Mouse (Mus musculus): ENCODE data around the gene Pgk1. TPM values are rescaled to one million over a fixed set of nuclear protein-coding genes. Genes with fewer than 3 reads are reported as not detected.
A peak's percentile ranks its signal among the peaks of the same experiment; 100 is the strongest.
"Not testable (repeated sequence)": the region's sequence is repeated elsewhere in the genome, so short reads cannot be mapped to it uniquely, and the experiment has no call there.

Gene Pgk1
- 100 to 1,000 TPM; 274 to 441 TPM for total RNA-seq (2021)
- polyA plus RNA-seq (2012; rRNA removed) = 27.1 and 27.4 TPM in 2 replicates
- long read RNA-seq, transcript Pgk1-201 (11 exons, 1,825 nt) = major isoform, 290 of 310 reads
- long read RNA-seq, partial matches to known transcripts = 19 of 310 reads
- long read RNA-seq, other reads (novel, unspliced or antisense) = 1 of 310 reads

DNA sequence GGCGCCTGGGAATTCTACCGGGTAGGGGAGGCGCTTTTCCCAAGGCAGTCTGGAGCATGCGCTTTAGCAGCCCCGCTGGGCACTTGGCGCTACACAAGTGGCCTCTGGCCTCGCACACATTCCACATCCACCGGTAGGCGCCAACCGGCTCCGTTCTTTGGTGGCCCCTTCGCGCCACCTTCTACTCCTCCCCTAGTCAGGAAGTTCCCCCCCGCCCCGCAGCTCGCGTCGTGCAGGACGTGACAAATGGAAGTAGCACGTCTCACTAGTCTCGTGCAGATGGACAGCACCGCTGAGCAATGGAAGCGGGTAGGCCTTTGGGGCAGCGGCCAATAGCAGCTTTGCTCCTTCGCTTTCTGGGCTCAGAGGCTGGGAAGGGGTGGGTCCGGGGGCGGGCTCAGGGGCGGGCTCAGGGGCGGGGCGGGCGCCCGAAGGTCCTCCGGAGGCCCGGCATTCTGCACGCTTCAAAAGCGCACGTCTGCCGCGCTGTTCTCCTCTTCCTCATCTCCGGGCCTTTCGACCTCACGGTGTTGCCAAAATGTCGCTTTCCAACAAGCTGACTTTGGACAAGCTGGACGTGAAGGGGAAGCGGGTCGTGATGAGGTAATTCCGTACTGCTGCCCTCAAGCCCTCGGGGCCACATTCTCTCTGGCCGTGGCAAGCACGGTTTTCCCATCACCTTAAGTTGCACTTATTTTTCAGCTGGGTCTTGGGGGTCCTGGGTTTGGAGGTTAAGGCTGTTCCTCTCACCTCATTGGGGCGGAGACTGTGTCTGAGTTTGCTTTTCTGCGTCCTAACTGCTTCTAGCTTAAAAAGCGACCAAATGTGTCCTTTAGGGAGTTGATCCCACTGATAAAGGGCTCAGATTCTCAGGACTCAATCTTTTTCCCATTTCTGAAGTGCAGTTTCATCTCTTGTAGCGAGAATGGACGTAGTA is at the start of gene Pgk1:
Gene Pgk1, plus strand, starts transcription at position 388 of the 937 bp plus-strand sequence.
- DNase-seq = peak; percentile 91

DNA sequence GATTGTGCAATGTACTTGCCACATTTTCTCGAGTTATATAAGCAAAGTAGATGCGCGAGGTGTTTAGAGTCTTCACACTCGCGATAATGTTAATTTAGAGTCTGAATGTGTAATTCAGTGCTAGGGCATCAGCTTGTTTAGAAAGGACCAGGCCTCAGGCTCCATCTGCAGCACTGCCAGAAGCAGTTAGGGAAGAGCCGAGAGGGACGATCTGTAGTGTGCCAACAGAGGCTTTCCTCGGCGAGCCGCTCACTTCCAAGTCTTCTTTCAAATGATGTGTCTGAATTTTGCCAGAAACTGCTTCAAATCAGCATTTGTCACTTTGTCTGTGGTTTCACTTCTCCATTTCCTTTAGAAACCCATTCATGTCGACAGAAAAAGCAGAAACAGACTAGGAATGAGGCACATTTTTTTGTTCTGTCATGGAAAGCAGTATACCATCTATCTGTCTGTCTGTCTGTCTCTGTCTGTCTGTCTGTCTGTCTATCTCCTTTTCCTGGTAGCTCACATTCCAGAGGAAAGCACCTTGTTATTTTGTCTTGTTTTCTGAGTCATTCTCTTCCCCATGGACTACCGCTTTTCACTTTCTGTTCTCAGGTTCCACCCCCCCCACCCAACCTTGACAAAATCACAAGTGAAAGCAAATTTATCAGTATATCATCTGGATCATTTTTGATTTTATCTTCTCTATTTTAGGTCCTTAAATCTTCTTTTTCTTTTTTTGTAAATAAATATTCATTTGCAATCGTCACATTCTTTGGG is 47.4 kb upstream of the Pgk1 start:
- no peak for DNase-seq

- no peak for DNase-seq
Measured at GRCm38 (mm10) chrX:106142936-106143335, 44.0 kb upstream of the Pgk1 start, which contains the start of gene Tlr13. Gene Tlr13 (plus strand): TSS chrX:106143204.

DNA sequence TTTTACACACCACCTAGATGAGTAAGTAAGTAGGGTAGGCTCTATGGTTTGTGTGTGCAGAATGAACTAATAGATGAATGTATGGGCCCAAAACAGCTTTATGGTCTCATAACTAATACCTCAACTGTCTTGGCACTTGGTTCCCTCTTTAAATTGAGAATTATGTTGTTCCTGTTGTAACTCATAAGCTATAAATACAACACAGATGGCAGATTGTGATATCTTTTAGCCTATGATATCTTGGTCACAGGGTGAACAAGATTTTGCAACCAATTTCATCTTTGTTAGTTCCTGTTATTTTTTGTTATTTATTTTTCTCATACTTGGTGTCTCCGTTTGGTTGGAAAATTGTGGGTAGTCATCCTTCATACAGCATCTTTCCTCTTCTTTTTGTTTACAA is 38.7 kb upstream of the Pgk1 start:
- no peak for DNase-seq

DNA sequence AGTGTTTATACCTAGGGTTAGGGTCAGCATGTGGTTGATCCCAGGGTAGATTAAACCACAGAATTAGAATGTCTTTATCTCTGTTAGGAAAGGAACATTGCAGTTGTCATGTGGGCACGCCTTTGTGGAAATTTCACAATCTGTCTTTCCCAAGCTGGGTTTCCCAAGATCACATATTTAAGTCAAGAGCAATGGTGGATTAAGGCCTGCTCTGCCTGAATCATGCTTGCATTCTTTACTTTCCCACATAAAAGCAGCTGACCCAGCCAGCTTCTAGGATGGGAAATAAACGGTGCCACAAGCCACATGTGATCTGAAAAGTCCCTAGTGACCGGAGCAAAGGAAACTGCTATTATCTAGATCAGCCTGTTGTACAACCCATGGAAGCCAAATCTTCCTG is 37.4 kb upstream of the Pgk1 start:
- no peak for DNase-seq

DNA sequence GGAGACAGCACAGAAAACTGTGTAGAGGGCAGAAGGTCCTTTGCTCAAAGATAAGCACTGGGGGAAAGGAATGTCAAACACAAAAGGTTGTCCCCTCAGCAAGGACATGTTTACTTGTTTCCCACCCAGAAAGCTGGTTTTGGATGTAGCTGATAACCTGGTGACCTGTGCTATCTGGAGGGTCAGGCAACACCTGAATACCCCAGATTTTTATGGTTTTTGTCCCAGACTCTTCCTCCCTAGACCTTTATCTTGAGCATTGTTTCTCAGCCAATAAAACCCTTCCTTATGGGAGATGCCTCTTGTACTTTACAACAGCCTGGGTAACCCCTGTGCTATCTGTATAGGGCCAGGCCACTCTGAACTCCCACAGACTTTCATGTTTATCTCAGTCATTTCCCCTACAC is 32.7 kb upstream of the Pgk1 start:
- DNase-seq = no peak

DNA sequence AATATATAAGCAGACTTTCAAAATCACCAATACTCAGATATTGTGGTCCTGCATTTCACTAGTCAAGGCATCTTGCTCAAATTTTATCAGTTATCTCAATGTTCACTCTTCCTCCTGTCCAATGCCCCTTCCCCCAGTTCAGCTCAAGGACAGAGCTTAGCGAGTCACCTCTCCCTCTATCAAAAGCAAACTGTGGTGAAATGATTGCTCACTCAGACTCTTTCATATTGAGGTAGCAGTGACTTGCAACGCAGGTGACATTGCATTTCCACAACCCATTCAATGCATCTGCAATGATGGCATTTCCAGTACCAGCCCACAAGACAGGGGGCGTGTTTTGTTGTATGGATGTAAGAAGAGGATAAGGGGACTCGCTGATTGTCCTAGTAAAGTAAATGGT is 31.0 kb upstream of the Pgk1 start:
- DNase-seq = no peak

GRCm38 (mm10) chrX:106163995-106164394 is 22.9 kb upstream of the Pgk1 start:
- no peak for DNase-seq

GRCm38 (mm10) chrX:106164555-106164954 is 22.3 kb upstream of the Pgk1 start:
- no peak for DNase-seq

DNA sequence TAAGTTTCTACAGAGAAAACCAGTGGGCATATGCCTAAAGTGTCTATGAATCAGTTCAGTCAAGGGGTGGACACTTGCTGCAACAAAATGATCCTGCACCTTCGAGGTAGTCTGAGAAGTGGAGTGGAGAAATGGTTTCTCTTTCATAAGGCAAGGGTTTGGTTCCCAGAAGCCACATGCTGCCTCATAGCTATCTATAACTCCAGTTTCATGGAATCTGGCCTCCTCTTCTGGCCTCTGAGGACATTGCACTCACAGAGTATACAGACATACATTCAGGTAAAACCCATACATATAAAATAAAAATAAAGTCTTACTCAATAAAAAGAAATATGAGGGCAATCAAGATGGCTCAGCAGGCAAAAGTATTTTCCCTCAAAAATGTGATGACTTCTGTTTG is 21.8 kb upstream of the Pgk1 start:
- no peak for DNase-seq

DNA sequence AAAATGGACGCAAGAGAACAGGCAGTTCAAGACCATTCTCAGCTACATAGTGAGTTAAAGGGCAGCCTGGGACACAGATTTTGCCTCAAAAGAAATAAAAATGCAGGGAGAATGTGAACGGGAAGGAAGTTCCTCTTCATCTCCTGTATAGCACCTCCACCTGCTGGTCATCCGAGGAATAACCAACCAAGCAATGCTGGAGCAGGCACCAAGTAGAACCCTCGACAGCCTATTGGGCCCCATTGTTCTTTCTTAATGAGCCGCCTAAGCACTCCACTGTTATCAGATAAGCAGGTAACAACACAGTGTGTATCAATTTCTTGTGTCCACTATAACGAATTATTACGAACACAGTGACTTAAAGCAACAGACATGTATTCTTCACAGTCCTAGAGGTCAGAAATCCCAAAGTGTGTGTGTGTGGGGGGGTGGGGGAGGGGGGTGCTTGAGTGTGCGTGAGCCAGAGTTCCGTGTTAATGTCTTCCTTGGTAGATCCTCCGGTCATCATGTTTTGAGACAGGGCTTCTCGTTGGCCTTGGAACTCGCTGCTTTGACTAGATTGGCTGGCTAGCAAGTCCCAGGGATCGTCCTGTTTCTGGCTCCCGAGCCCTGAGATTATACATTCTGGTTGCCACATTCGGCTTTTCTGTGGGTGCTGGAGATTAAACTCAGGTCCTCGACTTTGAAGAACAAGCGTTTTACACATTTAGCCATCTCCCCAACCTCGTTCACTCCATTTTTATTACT is 15.6 kb upstream of the Pgk1 start:
- DNase-seq = peak; percentile 77

- DNase-seq = no peak
Measured at GRCm38 (mm10) chrX:106171853-106172154, 15.1 kb upstream of the Pgk1 start.

GRCm38 (mm10) chrX:106176331-106176730 is 10.6 kb upstream of the Pgk1 start:
- no peak for DNase-seq

GRCm38 (mm10) chrX:106184279-106184678 is 2.6 kb upstream of the Pgk1 start:
- no peak for DNase-seq

- no peak for DNase-seq
Measured at GRCm38 (mm10) chrX:106185706-106186105, 1.2 kb upstream of the Pgk1 start.

DNA sequence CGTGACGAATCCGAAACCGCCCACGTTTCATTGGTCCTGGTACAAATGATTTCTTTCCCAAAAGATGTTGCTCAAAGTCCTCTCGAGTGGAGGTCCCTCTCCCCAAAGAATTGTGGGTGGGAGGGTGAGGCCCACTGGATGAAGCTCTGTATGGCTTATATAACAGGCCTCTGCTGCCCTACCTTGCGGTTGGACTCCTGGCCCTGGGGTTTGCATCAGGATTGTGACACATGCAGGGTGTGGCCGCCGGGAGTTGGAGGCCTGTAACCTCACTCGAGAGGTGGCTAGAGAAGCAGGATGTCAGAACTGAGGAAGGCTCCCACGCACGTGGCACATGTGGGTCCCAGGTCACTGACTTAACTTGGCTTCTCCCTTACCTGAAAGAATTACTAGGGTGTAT is 837 bp downstream of the Pgk1 start:
- peak; percentile 63 for DNase-seq

GRCm38 (mm10) chrX:106189356-106189755 is 2.5 kb downstream of the Pgk1 start:
- DNase-seq = no peak

DNA sequence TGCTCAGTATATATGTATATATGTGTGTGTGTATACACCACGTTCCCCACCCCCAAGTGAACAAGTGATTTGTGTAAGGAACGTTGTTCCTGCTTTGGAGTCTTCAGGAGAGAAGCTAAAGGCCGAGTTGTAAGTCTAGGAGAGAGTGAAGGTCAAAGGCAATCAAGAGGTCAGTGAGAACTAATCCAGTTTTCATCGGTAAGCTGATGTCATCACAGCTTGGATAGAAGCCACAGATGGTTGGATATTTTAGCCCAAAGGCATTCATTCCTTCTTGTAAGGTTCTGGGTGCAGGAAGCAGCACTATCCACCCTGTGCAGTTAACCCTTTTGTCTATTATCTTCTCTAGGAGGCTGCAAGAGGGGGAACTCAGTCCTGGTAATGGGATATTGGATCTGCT is 3.2 kb downstream of the Pgk1 start:
- DNase-seq = peak; percentile 19

GRCm38 (mm10) chrX:106194361-106194760 is 7.5 kb downstream of the Pgk1 start:
- not testable (repeated sequence) for DNase-seq

DNA sequence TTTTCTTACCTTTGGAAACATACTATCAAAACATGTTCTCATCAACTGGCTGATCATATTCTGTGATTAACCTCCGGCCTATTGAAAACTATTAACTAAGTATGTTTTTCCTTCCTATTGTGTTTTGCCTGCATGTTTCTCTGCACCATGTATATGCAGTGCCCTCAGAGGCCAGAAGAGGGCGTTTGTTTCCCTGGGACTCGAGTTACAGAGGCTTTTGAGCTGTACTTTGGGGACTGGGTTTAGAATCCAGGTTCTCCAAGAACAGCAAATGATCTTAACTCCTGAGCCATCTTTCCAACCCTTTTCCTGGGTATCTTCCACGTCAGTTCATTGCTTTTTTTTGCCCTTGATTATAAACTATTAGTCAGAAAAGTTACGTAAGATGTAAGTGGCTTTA is 10.4 kb downstream of the Pgk1 start:
- no peak for DNase-seq

GRCm38 (mm10) chrX:106198904-106199303 is 12.0 kb downstream of the Pgk1 start:
- no peak for DNase-seq

DNA sequence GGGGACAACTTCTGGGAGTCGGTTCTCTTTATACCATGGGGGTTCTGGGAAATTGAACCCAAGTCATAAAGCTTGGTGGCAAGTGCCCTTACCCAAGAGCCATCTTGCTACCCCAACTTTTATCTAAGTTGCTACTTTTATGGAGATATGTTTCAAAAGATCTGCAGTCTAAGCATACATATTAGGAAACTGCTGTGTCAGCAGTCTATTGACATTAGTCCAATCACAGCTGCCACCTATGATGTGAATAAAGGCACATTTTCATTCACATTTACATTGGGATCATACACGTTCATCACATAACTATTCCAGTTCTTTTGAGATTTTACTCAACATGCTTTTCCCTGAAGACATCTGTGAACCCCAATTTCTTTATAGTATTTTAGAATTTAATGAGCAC is 22.2 kb downstream of the Pgk1 start:
- DNase-seq = no peak

Measured in adrenal gland, adult 2 months (tissue).